Mouse (Mus musculus) midbrain, embryonic 16.5 days (tissue): ENCODE measurements around the gene Dapk3. TPM values are rescaled to one million over a fixed set of nuclear protein-coding genes. Genes with fewer than 3 reads are reported as not detected.

ENCODE experiments used
- ATAC-seq: fragments of 200-750 bp; cut with Nextera tagmentation; 2 replicates; pipeline ENCODE4 v1.8.0; 2017; ENCODE audit warnings: moderate TSS enrichment
- H3K27ac ChIP-seq: fragments of 300-500 bp; sonication (generic); 2 replicates; pipeline ENCODE4 v1.5.1; 2014; ENCODE audit warnings: mild to moderate bottlenecking, low read length, mixed read lengths
- H3K27me3 ChIP-seq: fragments of 300-500 bp; sonication (generic); 2 replicates; pipeline ENCODE4 v1.6.1; 2014; ENCODE audit warnings: low read depth, low read length, mixed read lengths; ENCODE audit not compliant: control insufficient read depth, insufficient read depth
- H3K36me3 ChIP-seq: fragments of 300-500 bp; sonication (generic); 2 replicates; pipeline ENCODE4 v1.6.1; 2014; ENCODE audit warnings: mild to moderate bottlenecking, low read length, moderate library complexity, mixed read lengths; ENCODE audit not compliant: control insufficient read depth, insufficient read depth
- H3K4me1 ChIP-seq: fragments of 300-500 bp; sonication (generic); 2 replicates; pipeline ENCODE4 v1.6.1; 2014; ENCODE audit warnings: mild to moderate bottlenecking, low read length, mixed read lengths; ENCODE audit not compliant: control insufficient read depth, insufficient read depth
- H3K4me2 ChIP-seq: fragments of 300-500 bp; sonication (generic); 2 replicates; pipeline ENCODE4 v1.6.1; 2014; ENCODE audit warnings: mild to moderate bottlenecking, low read length, mixed read lengths
- H3K4me3 ChIP-seq: fragments of 300-500 bp; sonication (generic); 2 replicates; pipeline ENCODE4 v1.5.1; 2014; ENCODE audit warnings: low read depth, mild to moderate bottlenecking, low read length, moderate library complexity, mixed read lengths
- H3K9ac ChIP-seq: fragments of 300-500 bp; sonication (generic); 2 replicates; pipeline ENCODE4 v1.6.1; 2014; ENCODE audit warnings: low read depth, low read length, mixed read lengths
- H3K9me3 ChIP-seq: fragments of 300-500 bp; sonication (generic); replicated peaks from 2 replicates; pipeline ENCODE4 v1.6.1; 2014; ENCODE audit warnings: mild to moderate bottlenecking, low read length, mixed read lengths; ENCODE audit not compliant: control insufficient read depth, poor library complexity, severe bottlenecking
- whole genome bisulfite sequencing: fragments of 180-500 bp; shearing (Covaris S2); extraction: QIAGEN DNeasy Blood & Tissue Kit; methylation state at CpG from one replicate; pipeline ENCODE4 v1.1.7; 2014; 5-methylcytosine and 5-hydroxymethylcytosine counted together
- polyA plus RNA-seq: library from polyadenylated mRNA; unstranded; fragments of >200 nt; fragmentation: Nextera tagmentation; extraction: Ambion mirVana; gene quantifications from 2 replicates; pipeline ENCODE4 v1.2.1, GENCODE M21; 2015

Gene Dapk3
- polyA plus RNA-seq, 1 experiment from 2014 or later = 58.3 TPM

DNA sequence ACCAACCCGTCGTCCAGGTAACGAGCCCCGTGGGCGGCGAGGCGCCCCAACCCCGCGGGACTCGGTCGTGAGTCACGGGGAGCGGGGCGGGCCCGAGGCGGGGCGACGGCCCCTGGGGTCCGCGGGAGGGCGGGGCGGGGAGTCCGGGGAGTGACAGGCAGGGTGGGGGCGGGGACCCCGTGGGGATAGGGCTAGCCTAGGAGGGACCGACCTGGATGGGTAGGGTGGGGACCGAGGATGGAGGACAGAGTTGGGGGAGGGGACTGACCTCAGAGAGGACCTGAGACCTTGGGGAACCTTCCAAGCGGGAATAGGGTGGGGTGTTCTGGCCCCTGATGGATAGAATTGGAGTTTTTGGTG lies 50.4 kb downstream of the Dapk3 start:
- peak overlapping the region; percentile 61 for H3K27ac ChIP-seq
- peak overlapping the region; percentile 77 for H3K4me2 ChIP-seq
- no peaks in the 10 kb centered on the region for H3K9me3 ChIP-seq
- peaks cover 28% of the 10 kb centered on the region for H3K4me1 ChIP-seq
- peak overlapping the region; percentile 83 for H3K9ac ChIP-seq
- peak overlapping the region; percentile 73 for H3K4me3 ChIP-seq
- no peaks in the 10 kb centered on the region for H3K36me3 ChIP-seq
- no peaks in the 10 kb centered on the region for H3K27me3 ChIP-seq
- 1% methylated on average over 16 of the region's 28 CpGs for WGBS
- ATAC-seq = 0 out of 2 replicates have a peak, but pooled peaks have one; percentile 9

DNA sequence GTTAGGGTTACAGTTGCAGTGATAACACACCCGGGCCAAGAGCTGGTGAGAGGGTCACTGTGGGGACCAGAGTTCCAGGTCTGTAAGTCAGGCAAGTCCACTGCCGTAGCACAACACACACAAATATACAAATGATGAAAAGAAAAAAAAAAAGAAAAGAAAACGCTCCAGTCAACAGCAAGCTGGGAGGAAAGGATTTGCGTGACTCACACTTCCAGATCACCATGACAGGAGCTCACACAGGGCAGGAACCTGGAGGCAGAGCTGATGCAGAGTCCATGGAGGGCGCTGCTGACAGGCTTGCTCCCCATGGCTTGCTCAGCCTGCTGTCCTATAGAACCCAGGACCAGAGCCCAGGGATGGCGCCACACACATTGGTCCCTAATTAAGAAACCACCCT lies 51.4 kb downstream of the Dapk3 start:
- Histone ChIP-seq H3K4me2 (no peak overlapping the region; the same call in 1 of the 2 replicates), H3K4me1 (peaks cover 18% of the 10 kb centered on the region), H3K9ac (no peak overlapping the region), H3K27me3 (peaks cover 2% of the 10 kb centered on the region; the same call in 1 of the 2 replicates), H3K9me3 (no peaks in the 10 kb centered on the region), H3K27ac (no peak overlapping the region), H3K36me3 (no peaks in the 10 kb centered on the region), H3K4me3 (no peak overlapping the region)
- 87% methylated on average over 6 of the region's 6 CpGs for WGBS
- ATAC-seq = no peak

DNA sequence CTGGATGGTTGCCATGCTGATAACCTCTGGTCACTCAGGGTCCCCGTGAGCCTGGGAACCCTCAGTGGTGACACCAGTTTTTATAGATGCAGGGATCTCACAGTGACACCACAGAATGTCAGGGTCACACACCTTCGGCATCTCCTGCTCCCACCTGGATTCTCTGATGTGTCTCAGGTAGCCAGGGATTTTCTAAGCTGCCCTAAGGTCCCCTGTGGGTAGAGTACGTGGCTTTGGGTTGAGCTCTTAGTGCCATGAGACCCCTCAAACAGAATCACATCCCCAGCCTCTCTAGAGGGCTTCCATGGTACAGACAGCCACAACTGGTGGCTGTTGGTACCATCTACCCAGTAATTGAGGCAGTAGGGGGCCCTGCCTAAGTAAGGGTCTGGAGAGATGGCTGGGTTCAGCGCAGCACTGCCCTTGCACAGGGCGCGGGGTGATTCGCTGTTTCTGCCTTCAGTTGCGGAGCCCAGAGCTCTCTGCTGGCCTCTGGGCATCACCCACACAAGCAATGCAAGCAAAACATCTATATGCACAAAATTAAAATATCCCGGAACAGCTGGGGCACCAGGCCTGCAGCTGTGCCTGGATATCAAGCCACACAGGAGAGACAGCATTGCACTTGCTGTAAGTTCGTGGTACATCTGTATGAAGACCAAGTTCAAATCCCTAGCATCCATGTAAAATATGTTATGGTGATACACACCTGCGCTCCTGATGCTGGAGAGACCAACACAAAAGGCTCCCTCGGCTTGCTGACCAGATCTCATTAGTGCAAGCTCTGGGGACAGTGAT lies 53.9 kb downstream of the Dapk3 start:
- peaks cover 10% of the 10 kb centered on the region for H3K4me1 ChIP-seq
- H3K4me2 ChIP-seq = no peak overlapping the region
- no peak overlapping the region for H3K27ac ChIP-seq
- H3K36me3 ChIP-seq = no peaks in the 10 kb centered on the region
- H3K9me3 ChIP-seq = no peaks in the 10 kb centered on the region
- WGBS = 86% methylated on average over 12 of the region's 12 CpGs
- H3K27me3 ChIP-seq = peaks cover 7% of the 10 kb centered on the region; the same call in 1 of the 2 replicates
- no peak for ATAC-seq
- no peak overlapping the region for H3K9ac ChIP-seq
- H3K4me3 ChIP-seq = no peak overlapping the region

DNA sequence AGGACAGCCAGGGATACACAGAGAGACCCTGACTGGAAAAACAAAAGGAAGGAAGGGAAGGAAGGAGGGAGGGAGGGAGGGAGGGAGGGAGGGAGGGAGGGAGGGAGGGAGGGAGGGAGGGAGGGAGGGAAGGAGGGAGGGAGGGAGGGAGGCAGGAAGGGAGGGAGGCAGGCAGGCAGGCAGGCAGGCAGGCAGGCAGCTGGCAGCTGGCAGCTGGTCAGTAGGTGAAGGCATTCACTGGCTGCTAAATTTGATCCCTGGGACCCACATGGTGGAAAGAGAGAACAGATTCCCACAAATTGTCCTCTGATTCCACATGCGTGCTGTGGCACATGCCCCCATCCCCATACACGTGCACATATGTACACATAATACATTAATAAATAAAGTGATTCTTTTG lies 55.8 kb downstream of the Dapk3 start:
- Histone ChIP-seq H3K4me2 (no peak overlapping the region), H3K4me3 (no peak overlapping the region), H3K9ac (no peak overlapping the region), H3K27ac (no peak overlapping the region), H3K27me3 (peaks cover 7% of the 10 kb centered on the region; the same call in 1 of the 2 replicates), H3K4me1 (peaks cover 4% of the 10 kb centered on the region), H3K9me3 (no peaks in the 10 kb centered on the region), H3K36me3 (peaks cover 3% of the 10 kb centered on the region; the same call in 1 of the 2 replicates)
- WGBS = 77% methylated on average over 2 of the region's 2 CpGs
- ATAC-seq = no peak

DNA sequence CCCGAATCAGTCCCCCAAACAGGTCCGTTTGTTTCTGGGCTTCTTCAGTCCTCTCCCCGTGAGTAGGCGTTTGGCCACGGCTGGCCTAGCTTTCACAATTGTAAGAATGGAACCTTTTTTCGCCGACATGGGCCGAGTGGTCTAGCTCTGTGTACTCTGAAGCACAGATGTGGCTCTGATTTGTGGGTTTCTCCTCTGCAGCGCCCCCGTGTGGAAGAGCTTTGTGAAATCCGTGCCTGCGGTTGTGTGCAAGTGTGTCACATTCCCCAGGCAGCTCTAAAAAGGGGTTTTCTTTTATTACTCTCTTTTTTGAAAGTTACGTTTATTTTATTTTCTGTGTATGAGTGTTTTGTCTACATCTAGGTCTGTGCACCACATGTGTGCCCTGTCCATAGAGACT lies 58.1 kb downstream of the Dapk3 start:
- H3K27me3 ChIP-seq = peaks cover 7% of the 10 kb centered on the region; the same call in 1 of the 2 replicates
- no peak overlapping the region for H3K4me2 ChIP-seq
- H3K36me3 ChIP-seq = peaks cover 3% of the 10 kb centered on the region; the same call in 1 of the 2 replicates
- H3K4me1 ChIP-seq = no peaks in the 10 kb centered on the region
- WGBS = 22% methylated on average over 13 of the region's 13 CpGs
- H3K4me3 ChIP-seq = no peak overlapping the region
- no peak for ATAC-seq
- no peak overlapping the region for H3K27ac ChIP-seq
- H3K9ac ChIP-seq = no peak overlapping the region
- no peaks in the 10 kb centered on the region for H3K9me3 ChIP-seq

DNA sequence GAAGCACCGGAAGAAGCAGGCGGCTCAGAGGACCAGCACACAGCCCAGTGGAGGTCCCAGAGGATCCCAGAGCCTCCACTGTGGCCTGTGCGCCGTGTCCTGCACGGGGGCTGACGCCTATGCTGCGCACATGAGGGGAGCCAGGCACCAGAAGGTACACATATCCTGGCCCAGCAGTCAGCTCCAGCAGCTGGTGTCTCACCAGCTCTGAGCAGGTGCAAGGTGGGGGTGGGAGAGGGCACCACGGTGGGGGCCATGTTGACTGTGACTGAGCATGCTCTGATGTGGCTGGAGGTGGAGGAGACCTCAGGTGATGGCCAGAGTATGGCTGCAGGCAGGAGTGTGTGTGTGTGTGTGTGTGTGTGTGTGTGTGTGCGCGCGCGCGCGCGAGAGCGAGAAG lies 59.2 kb downstream of the Dapk3 start:
- Histone ChIP-seq H3K9me3 (no peaks in the 10 kb centered on the region), H3K27me3 (peaks cover 7% of the 10 kb centered on the region; the same call in 1 of the 2 replicates), H3K9ac (no peak overlapping the region), H3K4me3 (no peak overlapping the region), H3K36me3 (peaks cover 6% of the 10 kb centered on the region; the same call in 1 of the 2 replicates), H3K4me1 (no peaks in the 10 kb centered on the region), H3K27ac (no peak overlapping the region), H3K4me2 (no peak overlapping the region)
- WGBS = 88% methylated on average over 16 of the region's 16 CpGs
- no peak for ATAC-seq

Other genes starting within 250 kb of the Dapk3 start
- gene Gng7, start 168.1 kb upstream of the Dapk3 start, polyA plus RNA-seq = 21.5 and 25.6 TPM in 2 replicates
- 71.7 and 88.1 TPM in 2 replicates for gene Diras1, start 157.3 kb upstream of the Dapk3 start, polyA plus RNA-seq
- 52.8 and 55.7 TPM in 2 replicates for gene Slc39a3, start 145.6 kb upstream of the Dapk3 start, polyA plus RNA-seq
- gene Sgta, start 122.8 kb upstream of the Dapk3 start, polyA plus RNA-seq = 324 and 340 TPM in 2 replicates
- 47.3 and 51.6 TPM in 2 replicates for gene Thop1, start 113.0 kb upstream of the Dapk3 start, polyA plus RNA-seq
- gene Creb3l3, start 84.1 kb upstream of the Dapk3 start, polyA plus RNA-seq = 0.24 and 0.33 TPM in 2 replicates
- 227 and 233 TPM in 2 replicates for gene Map2k2, start 77.1 kb upstream of the Dapk3 start, polyA plus RNA-seq
- 11.3 and 12.6 TPM in 2 replicates for gene Zbtb7a, start 47.8 kb upstream of the Dapk3 start, polyA plus RNA-seq
- 49.7 and 52.2 TPM in 2 replicates for gene Pias4, start 15.1 kb upstream of the Dapk3 start, polyA plus RNA-seq
- 535 and 543 TPM in 2 replicates for gene Eef2, start 6.4 kb upstream of the Dapk3 start, polyA plus RNA-seq
- not detected in 2 replicates for gene 4930442H23Rik, start 844 bp downstream of the Dapk3 start, polyA plus RNA-seq
- 0.19 TPM in 1 of 2 replicates, not detected in the other for gene Nmrk2, start 19.0 kb downstream of the Dapk3 start, polyA plus RNA-seq
- 96.8 and 102 TPM in 2 replicates for gene Atcay, start 47.8 kb downstream of the Dapk3 start, polyA plus RNA-seq
- gene Zfr2, start 50.1 kb downstream of the Dapk3 start, polyA plus RNA-seq = 26.5 and 31.0 TPM in 2 replicates
- gene Matk, start 69.9 kb downstream of the Dapk3 start, polyA plus RNA-seq = 43.3 and 67.9 TPM in 2 replicates
- gene Mrpl54, start 83.9 kb downstream of the Dapk3 start, polyA plus RNA-seq = 128 and 130 TPM in 2 replicates
- 28.8 and 33.8 TPM in 2 replicates for gene Apba3, start 84.0 kb downstream of the Dapk3 start, polyA plus RNA-seq
- 9.2 and 10.1 TPM in 2 replicates for gene Tjp3, start 108.6 kb downstream of the Dapk3 start, polyA plus RNA-seq
- gene Pip5k1c, start 110.0 kb downstream of the Dapk3 start, polyA plus RNA-seq = 135 and 147 TPM in 2 replicates
- 27.6 and 28.3 TPM in 2 replicates for gene Cactin, start 138.1 kb downstream of the Dapk3 start, polyA plus RNA-seq
- 4.8 and 5.2 TPM in 2 replicates for gene Tbxa2r, start 145.7 kb downstream of the Dapk3 start, polyA plus RNA-seq
- gene Gipc3, start 160.3 kb downstream of the Dapk3 start, polyA plus RNA-seq = not detected in 2 replicates
- 24.9 and 25.0 TPM in 2 replicates for gene Hmg20b, start 167.5 kb downstream of the Dapk3 start, polyA plus RNA-seq
- gene Mfsd12, start 174.5 kb downstream of the Dapk3 start, polyA plus RNA-seq = 17.2 and 18.1 TPM in 2 replicates
- gene 4930404N11Rik, start 182.8 kb downstream of the Dapk3 start, polyA plus RNA-seq = 0.63 and 0.80 TPM in 2 replicates
- 145 and 146 TPM in 2 replicates for gene Fzr1, start 195.5 kb downstream of the Dapk3 start, polyA plus RNA-seq
- 77.5 and 86.2 TPM in 2 replicates for gene Dohh, start 201.4 kb downstream of the Dapk3 start, polyA plus RNA-seq
- 6.1 and 8.2 TPM in 2 replicates for gene Gm48551, start 201.5 kb downstream of the Dapk3 start, polyA plus RNA-seq
- gene Gm48552, start 206.0 kb downstream of the Dapk3 start, polyA plus RNA-seq = 2.3 and 3.3 TPM in 2 replicates
- 1.2 and 1.4 TPM in 2 replicates for gene Smim24, start 210.0 kb downstream of the Dapk3 start, polyA plus RNA-seq